Mouse (Mus musculus) kidney, postnatal 25 days (tissue): ENCODE data around the gene Ptprb.

ENCODE experiments used
- DNase-seq, 2 experiments: peaks; one replicate each; pipeline ENCODE4 v3.0.0; 2021; ENCODE audit warnings: mixed read lengths in 2 of 2

Gene Ptprb

DNA sequence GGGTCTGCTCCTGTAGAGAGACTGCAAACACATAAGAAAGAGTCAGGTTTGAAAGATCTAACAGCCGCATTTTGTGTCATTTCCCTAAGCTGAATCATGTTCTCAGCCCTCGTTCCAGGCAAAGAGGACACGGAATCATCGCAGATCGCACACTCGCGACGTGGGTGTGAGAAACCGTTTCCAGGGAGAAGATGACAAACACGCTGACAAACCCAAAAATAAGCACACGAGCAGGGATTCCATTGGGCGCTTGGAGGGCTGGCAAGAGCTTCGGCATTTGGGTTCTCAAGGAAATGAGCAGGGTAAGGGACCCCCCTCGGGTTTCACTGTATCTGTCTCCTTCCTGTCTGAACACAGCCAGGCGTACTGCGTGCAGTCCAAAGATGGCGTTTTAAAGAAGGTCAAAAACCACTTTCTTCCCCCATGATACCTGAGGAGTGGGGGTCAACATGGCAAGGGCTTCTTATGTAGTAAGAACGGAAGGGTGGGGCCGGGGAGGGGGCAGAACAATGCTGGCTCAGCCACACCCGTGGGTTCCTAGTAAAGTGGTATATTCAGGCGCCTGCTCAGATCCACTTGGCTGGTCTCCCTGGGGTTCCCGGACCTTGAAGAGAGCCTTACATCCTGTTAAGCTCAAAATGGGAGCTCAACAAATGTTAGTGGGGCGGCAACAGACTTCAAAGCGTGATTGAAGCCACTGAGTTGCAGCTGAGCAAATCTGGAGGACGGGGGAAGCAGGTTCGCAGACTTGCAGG, 152.9 kb downstream of the Ptprb start:
- DNase-seq, result no peak

DNA sequence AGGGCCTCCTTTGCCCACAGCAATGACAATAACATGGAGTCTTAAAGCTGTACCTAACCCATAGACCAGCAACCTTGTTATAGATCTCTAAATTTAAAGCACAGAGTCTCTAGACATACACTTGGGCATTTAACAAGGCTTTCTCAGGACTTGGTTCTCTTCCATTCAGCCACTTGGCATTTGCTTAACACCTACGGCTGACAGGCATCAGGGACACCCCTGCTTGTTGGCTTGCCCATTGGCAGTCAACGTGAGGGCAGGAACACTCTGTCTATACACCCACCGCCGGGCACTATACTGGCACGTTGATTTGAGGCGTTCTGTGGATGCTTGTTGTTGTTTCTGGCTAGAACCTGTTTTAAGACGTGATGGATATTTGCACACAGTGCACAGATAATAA, 157.1 kb downstream of the Ptprb start:
- no peak for DNase-seq

DNA sequence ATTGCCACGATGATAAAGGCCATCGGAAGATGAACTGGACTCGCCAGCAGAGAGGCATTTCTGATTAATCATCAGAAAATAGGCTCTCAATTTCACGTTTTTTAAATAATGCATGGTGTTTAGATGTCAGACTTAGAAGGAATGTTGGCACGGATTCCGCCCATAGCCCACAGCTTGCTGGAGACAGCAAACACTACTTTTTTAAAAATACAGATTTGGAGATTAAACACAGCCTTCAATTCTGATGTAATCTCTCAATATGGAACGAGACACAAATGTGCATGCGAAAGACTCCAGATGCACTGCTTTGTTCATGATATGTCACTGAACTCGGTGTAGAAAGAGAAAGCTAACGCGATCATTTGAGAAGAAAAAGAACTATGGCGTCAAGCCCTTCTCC, 160.1 kb downstream of the Ptprb start:
- DNase-seq, result no peak
